Mouse (Mus musculus) heart, embryonic 11.5 days (tissue): Measurements from ENCODE around the gene Senp2. TPM values are rescaled to one million over a fixed set of nuclear protein-coding genes. Genes with fewer than 3 reads are reported as not detected.
A peak's percentile ranks its signal among the peaks of the same experiment; 100 is the strongest.
"Not testable (repeated sequence)": the region's sequence is repeated elsewhere in the genome, so short reads cannot be mapped to it uniquely, and the experiment has no call there.

Experiments
- ATAC-seq: fragments of 200-750 bp; cut with Nextera tagmentation; replicated peaks from 2 replicates; pipeline ENCODE4 v1.8.0; 2017; ENCODE audit warnings: moderate library complexity; ENCODE audit not compliant: insufficient number of reproducible peaks, low FRiP score, low TSS enrichment
- H3K27ac ChIP-seq: fragments of 300-500 bp; sonication (generic); 2 replicates; pipeline ENCODE4 v1.5.1; 2014; ENCODE audit warnings: mild to moderate bottlenecking, low read depth, low read length
- H3K27me3 ChIP-seq: fragments of 300-500 bp; sonication (generic); 2 replicates; pipeline ENCODE4 v1.6.1; 2014; ENCODE audit warnings: mild to moderate bottlenecking, low read length, mixed read lengths; ENCODE audit not compliant: control insufficient read depth, insufficient read depth
- H3K36me3 ChIP-seq: fragments of 300-500 bp; sonication (generic); 2 replicates; pipeline ENCODE4 v1.6.1; 2014; ENCODE audit warnings: mild to moderate bottlenecking, low read length, moderate library complexity, mixed read lengths; ENCODE audit not compliant: control insufficient read depth, insufficient read depth
- H3K4me1 ChIP-seq: fragments of 300-500 bp; sonication (generic); 2 replicates; pipeline ENCODE4 v1.6.1; 2014; ENCODE audit warnings: low read length; ENCODE audit not compliant: control insufficient read depth, insufficient read depth
- H3K4me2 ChIP-seq: fragments of 300-500 bp; sonication (generic); 2 replicates; pipeline ENCODE4 v1.6.1; 2014; ENCODE audit warnings: mild to moderate bottlenecking, moderate library complexity
- H3K4me3 ChIP-seq: fragments of 300-500 bp; sonication (generic); 2 replicates; pipeline ENCODE4 v1.5.1; 2014; ENCODE audit warnings: low read depth, low read length
- H3K9ac ChIP-seq: fragments of 300-500 bp; sonication (generic); 2 replicates; pipeline ENCODE4 v1.6.1; 2014; ENCODE audit warnings: mild to moderate bottlenecking, low read depth, low read length, moderate library complexity
- H3K9me3 ChIP-seq: fragments of 300-500 bp; sonication (generic); replicated peaks from 2 replicates; pipeline ENCODE4 v1.6.1; 2016; ENCODE audit warnings: low read length; ENCODE audit not compliant: control insufficient read depth
- WGBS: fragments of 180-500 bp; shearing (Covaris S2); extraction: QIAGEN DNeasy Blood & Tissue Kit; methylation state at CpG from one replicate; pipeline ENCODE4 v1.1.7; 2014; ENCODE audit not compliant: insufficient replicate concordance; 5-methylcytosine and 5-hydroxymethylcytosine counted together
- polyA plus RNA-seq: library from polyadenylated mRNA; unstranded; fragments of >200 nt; fragmentation: Nextera tagmentation; extraction: Ambion mirVana; gene quantifications from 2 replicates; pipeline ENCODE4 v1.2.1, GENCODE M21; 2014

Senp2 gene
- polyA plus RNA-seq, 1 experiment from 2014 or later: 39.7 TPM

DNA sequence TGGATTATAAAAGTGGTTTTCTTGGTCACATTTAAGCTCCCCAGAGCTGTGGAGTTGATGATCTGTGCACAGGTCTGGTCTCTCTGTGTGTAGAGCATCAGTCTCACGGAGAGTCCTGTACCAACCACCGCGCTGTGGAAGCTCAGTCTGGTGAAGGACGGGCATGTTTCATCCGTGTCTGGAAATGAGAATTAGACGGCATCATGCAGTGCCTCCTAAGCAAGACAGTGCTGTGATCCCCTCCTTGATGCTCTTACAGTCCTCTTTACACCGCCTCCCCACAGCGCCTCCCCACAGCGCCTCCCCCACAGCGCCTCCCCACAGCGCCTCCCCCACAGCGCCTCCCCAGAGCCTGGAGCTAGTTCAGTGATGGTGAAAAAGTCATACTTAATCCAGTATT, 25.2 kb upstream of the Senp2 start:
- ATAC-seq: no peak
- 71% methylated on average over 12 of the region's 12 CpGs for WGBS

DNA sequence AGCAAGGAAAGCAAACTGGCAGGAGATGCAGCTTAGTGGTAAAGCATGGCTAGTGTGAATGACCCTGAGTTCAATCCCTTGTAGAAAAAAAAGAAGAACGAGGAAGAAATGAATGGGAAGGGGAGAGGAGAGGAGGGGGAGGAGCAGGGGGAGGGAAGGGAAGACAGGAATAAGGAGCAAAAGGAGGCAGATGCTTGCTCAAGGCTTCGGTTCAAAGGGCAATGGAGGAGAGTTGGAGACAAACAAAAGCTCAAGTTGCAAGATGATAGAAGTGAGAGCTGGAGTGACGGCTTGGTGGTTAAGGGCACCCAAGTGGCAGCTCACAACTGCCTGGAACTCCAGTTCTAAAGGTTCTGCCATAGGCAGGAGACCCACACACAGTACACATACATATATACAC, 23.1 kb upstream of the Senp2 start:
- Histone ChIP-seq H3K36me3 (no peaks in the 10 kb centered on the region), H3K27ac (no peak overlapping the region), H3K4me1 (no peaks in the 10 kb centered on the region), H3K4me3 (no peak overlapping the region), H3K9ac (no peak overlapping the region), H3K9me3 (0 out of 2 replicates have a peak, but pooled peaks cover 3% of the 10 kb centered on the region), H3K27me3 (no peaks in the 10 kb centered on the region), H3K4me2 (no peak overlapping the region)
- ATAC-seq: no peak
- 54% methylated on average over 3 of the region's 3 CpGs for WGBS

More for the DNA sequence above, 25.2 kb upstream of the Senp2 start:
- Histone ChIP-seq H3K9ac (no peak overlapping the region), H3K9me3 (0 out of 2 replicates have a peak, but pooled peaks cover 3% of the 10 kb centered on the region), H3K4me3 (no peak overlapping the region), H3K36me3 (no peaks in the 10 kb centered on the region), H3K4me1 (no peaks in the 10 kb centered on the region), H3K27ac (no peak overlapping the region), H3K4me2 (no peak overlapping the region), H3K27me3 (no peaks in the 10 kb centered on the region)

GRCm38 (mm10) chr16:21987956-21988355, 21.3 kb upstream of the Senp2 start:
- ATAC-seq: no peak
- Histone ChIP-seq H3K9ac (no peak overlapping the region), H3K4me1 (no peaks in the 10 kb centered on the region), H3K27me3 (no peaks in the 10 kb centered on the region), H3K4me2 (no peak overlapping the region), H3K4me3 (no peak overlapping the region), H3K36me3 (no peaks in the 10 kb centered on the region), H3K9me3 (no peaks in the 10 kb centered on the region), H3K27ac (no peak overlapping the region)
- 59% methylated on average over 5 of the region's 5 CpGs for WGBS

DNA sequence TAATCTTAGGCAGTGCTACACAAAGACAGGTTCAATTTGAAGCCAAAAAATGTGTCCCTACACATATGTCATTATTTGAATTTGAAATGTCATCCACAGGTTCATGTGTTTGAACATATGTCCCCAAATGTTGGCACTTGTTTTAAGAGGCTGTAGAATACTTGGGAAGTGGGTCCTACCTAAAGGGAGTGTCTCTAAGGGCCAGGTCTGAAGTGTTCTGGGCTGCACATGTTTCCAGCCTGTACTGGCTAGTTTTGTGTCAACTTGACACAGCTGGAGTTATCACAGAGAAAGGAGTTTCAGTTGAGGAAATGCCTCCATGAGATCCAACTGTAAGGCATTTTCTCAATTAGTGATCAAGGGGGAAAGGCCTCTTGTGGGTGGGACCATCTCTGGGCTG, 18.4 kb upstream of the Senp2 start:
- H3K4me2 ChIP-seq, H3K4me3 ChIP-seq, ATAC-seq, H3K36me3 ChIP-seq, H3K9ac ChIP-seq, H3K27ac ChIP-seq, H3K9me3 ChIP-seq, H3K27me3 ChIP-seq, H3K4me1 ChIP-seq: not testable (repeated sequence)

DNA sequence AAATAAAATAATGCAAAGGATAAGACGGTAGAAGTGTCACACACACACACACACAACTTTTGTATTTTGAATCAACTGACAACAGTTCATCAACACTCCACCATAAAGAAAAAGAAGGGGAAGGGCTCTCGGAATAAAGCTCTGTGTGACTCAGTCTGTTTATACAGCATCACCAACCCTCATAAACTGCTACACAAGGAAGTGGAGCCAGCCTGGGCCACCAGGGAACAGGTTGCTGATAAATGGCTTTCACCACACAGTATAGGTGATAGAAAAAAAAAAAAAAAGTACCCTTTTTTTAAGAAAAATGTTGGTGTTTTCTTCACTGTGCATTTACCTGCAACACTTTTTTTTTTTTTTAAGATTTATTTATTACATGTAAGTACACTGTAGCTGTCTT, 17.5 kb upstream of the Senp2 start:
- no peaks in the 10 kb centered on the region for H3K36me3 ChIP-seq
- no peak for ATAC-seq
- H3K4me3 ChIP-seq: no peak overlapping the region
- WGBS: 82% methylated on average over 2 of the region's 2 CpGs
- H3K4me1 ChIP-seq: peaks cover 8% of the 10 kb centered on the region; the same call in 1 of the 2 replicates
- no peak overlapping the region for H3K27ac ChIP-seq
- H3K9me3 ChIP-seq: no peaks in the 10 kb centered on the region
- H3K4me2 ChIP-seq: no peak overlapping the region
- no peak overlapping the region for H3K9ac ChIP-seq
- no peaks in the 10 kb centered on the region for H3K27me3 ChIP-seq

- no peak within 1 kb of the TSS for H3K9ac ChIP-seq
- ATAC-seq: 0 out of 2 replicates have a peak, but pooled peaks have one; percentile 55
- WGBS: 19% methylated on average over 16 of the region's 16 CpGs
These were observed 14.0 kb upstream of the Senp2 start, which contains the start of gene Liph for GRCm38 (mm10) chr16:21995304-21995703. Liph (minus strand) TSS chr16:21995663.

DNA sequence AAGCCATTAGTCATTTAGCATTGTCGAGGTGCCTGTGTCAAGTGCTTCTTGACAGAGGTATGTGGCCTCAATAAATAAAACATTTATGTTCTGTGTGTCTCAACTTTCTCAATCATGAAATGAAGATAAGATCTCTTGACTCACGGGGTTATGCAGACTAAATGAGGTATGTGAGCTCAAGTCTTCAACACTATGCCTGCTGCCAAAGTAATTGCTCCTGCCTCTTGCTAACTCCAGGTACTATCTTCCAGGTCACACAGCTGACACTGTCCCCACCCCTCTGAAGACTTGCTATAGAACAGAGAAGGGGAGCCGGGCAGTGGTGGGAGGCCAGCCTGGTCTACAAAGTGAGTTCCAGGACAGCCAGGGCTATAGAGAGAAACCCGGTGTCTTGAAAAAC, 12.9 kb upstream of the Senp2 start:
- Histone ChIP-seq H3K36me3 (no peaks in the 10 kb centered on the region), H3K4me3 (no peak overlapping the region), H3K27ac (peak overlapping the region; percentile 70; the same call in 1 of the 2 replicates), H3K9ac (no peak overlapping the region), H3K9me3 (no peaks in the 10 kb centered on the region), H3K4me2 (peak overlapping the region; percentile 34; the same call in 1 of the 2 replicates), H3K4me1 (peaks cover 11% of the 10 kb centered on the region; the same call in 1 of the 2 replicates), H3K27me3 (0 out of 2 replicates have a peak, but pooled peaks cover 2% of the 10 kb centered on the region)
- no peak; the same call in 1 of the 2 replicates for ATAC-seq
- WGBS: 45% methylated on average over 4 of the region's 4 CpGs

More at GRCm38 (mm10) chr16:21995304-21995703, 14.0 kb upstream of the Senp2 start, which contains the start of gene Liph:
- H3K9me3 ChIP-seq: no peaks in the 10 kb centered on the region
- H3K4me2 ChIP-seq: peak within 1 kb of the TSS; percentile 57
- 0 out of 2 replicates have a peak, but pooled peaks cover 2% of the 10 kb centered on the region for H3K27me3 ChIP-seq
- no peaks in the 10 kb centered on the region for H3K36me3 ChIP-seq
- H3K27ac ChIP-seq: peak within 1 kb of the TSS; percentile 70; the same call in 1 of the 2 replicates
- peaks cover 11% of the 10 kb centered on the region; the same call in 1 of the 2 replicates for H3K4me1 ChIP-seq
- peak within 1 kb of the TSS; percentile 12; the same call in 1 of the 2 replicates for H3K4me3 ChIP-seq

DNA sequence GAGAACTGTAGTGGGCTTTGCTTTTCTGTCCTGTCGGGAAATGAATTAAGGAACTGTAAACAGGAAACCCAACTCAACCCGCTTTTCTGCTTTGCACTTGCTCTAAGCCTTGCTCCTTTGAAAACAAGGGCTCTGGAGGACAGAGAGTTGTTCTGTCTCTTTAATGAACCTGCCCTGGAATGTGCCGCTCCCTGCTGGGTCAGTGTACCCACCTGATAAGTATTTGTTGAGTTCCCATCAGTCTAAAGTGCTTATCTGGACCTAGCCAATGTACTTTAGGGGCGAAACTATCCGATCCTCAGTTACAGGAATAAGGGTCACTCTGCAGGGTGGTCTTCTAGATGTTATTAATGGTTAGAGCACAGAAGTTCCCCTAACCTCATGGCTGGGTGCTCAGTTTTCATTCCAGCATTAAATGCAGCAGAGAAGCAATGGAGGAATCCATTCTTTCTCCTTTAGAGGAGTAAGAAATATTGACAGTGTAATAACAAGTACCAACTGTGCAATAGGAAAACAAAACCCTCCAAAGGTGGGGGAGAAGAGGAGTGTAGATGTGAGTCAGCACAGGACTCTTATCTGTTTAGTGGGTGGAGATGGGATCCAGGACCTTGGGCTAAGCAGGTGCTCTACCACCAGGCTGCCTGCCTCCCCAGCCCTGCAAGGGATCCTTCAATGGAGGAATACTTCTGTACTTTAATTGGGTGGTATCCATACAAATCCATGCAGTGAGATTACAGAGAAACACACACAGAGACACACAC, 12.2 kb upstream of the Senp2 start:
- Histone ChIP-seq H3K9me3 (no peaks in the 10 kb centered on the region), H3K27me3 (0 out of 2 replicates have a peak, but pooled peaks cover 2% of the 10 kb centered on the region), H3K9ac (no peak overlapping the region), H3K4me1 (peaks cover 11% of the 10 kb centered on the region; the same call in 1 of the 2 replicates), H3K4me3 (no peak overlapping the region), H3K27ac (peak overlapping the region; percentile 70), H3K36me3 (no peaks in the 10 kb centered on the region), H3K4me2 (peak overlapping the region; percentile 34)
- 25% methylated on average over 5 of the region's 5 CpGs for WGBS
- ATAC-seq: peak; percentile 90
